Mouse (Mus musculus): ENCODE results near the gene Mrpl52. TPM values are rescaled to one million over a fixed set of nuclear protein-coding genes. Genes with fewer than 3 reads are reported as not detected.
A peak's percentile ranks its signal among the peaks of the same experiment; 100 is the strongest.

Mrpl52 gene
- total RNA-seq, 1 experiment, result 137 TPM

DNA sequence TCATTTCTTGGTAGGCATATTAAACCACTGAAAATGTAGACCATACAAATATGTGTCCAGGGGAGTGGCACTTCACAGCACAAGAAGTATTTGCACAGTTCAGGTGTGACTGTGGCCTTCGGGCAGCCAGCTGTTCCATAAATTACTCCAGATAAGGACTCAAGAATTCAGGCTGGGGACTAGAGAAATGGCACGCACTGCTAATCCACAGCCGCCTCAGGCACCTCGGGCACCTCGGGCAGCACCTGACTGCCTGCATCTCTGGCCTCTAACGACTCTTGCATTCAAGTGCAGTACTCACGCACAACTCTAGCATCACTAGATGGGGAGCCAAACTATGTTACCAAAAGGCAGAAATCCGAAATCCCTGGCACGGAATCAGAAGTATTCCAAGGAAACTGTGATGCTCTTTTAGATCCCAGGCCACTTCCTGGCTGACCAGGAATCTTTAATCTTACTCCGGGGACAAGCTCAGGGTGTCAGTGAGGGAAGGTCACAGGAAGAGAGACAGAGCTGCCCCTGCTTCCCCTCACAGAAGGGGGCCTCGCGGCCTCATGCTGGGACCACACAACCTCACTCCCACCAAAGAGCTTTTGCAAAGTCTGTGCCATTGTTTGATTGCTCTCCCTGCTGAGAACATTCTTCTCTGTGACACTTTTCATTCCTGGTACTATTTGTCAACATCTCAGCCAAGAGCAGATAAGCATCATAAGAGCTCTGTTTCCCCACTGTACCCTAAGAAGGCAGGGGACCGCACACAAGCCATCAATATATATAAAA, 11.3 kb upstream of the Mrpl52 start:
- H3K4me1 ChIP-seq (ENCODE audit: control insufficient read depth in 2 of 2, insufficient read depth in 2 of 2, low read length in 2 of 2, poor library complexity in 1 of 2), result peaks cover 7 to 12% of the 10 kb centered on the region in 2 experiments; a peak in 1 of 4 replicates
- DNase-seq (ENCODE audit: low read depth, low spot score), result peak; percentile 72
- in situ Hi-C loops (cut with MboI; ENCODE audit: low sequenced_read_pairs in 2 of 2, unreplicated experiment in 2 of 2), result no loop called here
- H3K9me3 ChIP-seq (ENCODE audit: control insufficient read depth, insufficient read depth, low read depth, low read length), result no peaks in the 10 kb centered on the region
- peaks cover 3% of the 10 kb centered on the region; the same call in 1 of the 2 replicates for H3K36me3 ChIP-seq (ENCODE audit: control insufficient read depth, insufficient read depth, low read length, poor library complexity, severe bottlenecking)
- peak overlapping the region; percentile 2 to 77; a peak in 2 of 4 replicates for H3K4me3 ChIP-seq (ENCODE audit: insufficient read depth in 1 of 2, low read depth in 1 of 2, low read length in 2 of 2, poor library complexity in 1 of 2, severe bottlenecking in 1 of 2)
- peak overlapping the region; percentile 66 for H3K27ac ChIP-seq (ENCODE audit: insufficient read depth, low read depth, low read length, poor library complexity, severe bottlenecking)
- peak overlapping the region; percentile 59; the same call in 1 of the 2 replicates for H3K9ac ChIP-seq (ENCODE audit: insufficient read depth, low read depth, low read length, poor library complexity, severe bottlenecking)
- TF ChIP-seq ZNF384 (IDR thresholded peaks at IDR 0.05; ENCODE audit: low read depth, low read length) (no peak), HCFC1 (IDR thresholded peaks at IDR 0.05; ENCODE audit: borderline replicate concordance, insufficient read depth, low read length) (no peak), CHD2 (IDR thresholded peaks at IDR 0.05; ENCODE audit: low read depth, low read length) (no peak), ZC3H11A (IDR thresholded peaks at IDR 0.05; ENCODE audit: borderline replicate concordance, low read depth, low read length) (no peak), MAFK (IDR thresholded peaks at IDR 0.05; ENCODE audit: insufficient read depth, low read depth, low read length) (no peak)

- H3K4me3 ChIP-seq (ENCODE audit: insufficient read depth in 1 of 2, low read depth in 1 of 2, low read length in 2 of 2, poor library complexity in 1 of 2, severe bottlenecking in 1 of 2), result peak overlapping the region; percentile 73 to 78
- no peak for DNase-seq (ENCODE audit: low read depth, low spot score)
Measured at GRCm38 (mm10) chr14:54416229-54416775, 10.4 kb upstream of the Mrpl52 start.

DNA sequence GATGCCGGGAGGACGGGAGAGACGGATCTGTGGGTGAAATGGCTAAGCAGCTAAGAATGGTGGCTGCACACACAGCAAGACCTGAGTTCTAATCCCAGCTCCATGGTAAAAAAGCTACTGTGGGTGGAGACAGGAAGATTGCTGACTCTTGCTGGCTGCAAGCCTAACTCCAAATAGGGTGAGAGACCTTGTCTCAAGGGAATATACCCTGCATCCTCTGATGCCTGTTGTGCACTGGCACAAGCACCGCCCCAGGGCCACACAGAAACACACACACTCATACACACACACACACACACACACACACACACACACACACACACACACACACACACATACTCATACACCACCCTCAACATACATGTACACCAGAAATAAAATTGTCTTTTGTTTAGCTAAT, 9.9 kb upstream of the Mrpl52 start:
- Histone ChIP-seq H3K9me3 (ENCODE audit: control insufficient read depth, insufficient read depth, low read depth, low read length) (no peaks in the 10 kb centered on the region), H3K9ac (ENCODE audit: insufficient read depth, low read depth, low read length, poor library complexity, severe bottlenecking) (peak overlapping the region; percentile 78), H3K27ac (ENCODE audit: insufficient read depth, low read depth, low read length, poor library complexity, severe bottlenecking) (peak overlapping the region; percentile 67), H3K4me3 (ENCODE audit: insufficient read depth in 1 of 2, low read depth in 1 of 2, low read length in 2 of 2, poor library complexity in 1 of 2, severe bottlenecking in 1 of 2) (peak overlapping the region; percentile 73 to 78), H3K36me3 (ENCODE audit: control insufficient read depth, insufficient read depth, low read length, poor library complexity, severe bottlenecking) (no peaks in the 10 kb centered on the region), H3K4me1 (ENCODE audit: control insufficient read depth in 2 of 2, insufficient read depth in 2 of 2, low read length in 2 of 2, poor library complexity in 1 of 2) (peaks cover 3 to 7% of the 10 kb centered on the region in 2 experiments; a peak in 1 of 4 replicates)
- in situ Hi-C loops (cut with MboI; ENCODE audit: low sequenced_read_pairs in 2 of 2, unreplicated experiment in 2 of 2), result no loop called here
- TF ChIP-seq HCFC1 (IDR thresholded peaks at IDR 0.05; ENCODE audit: borderline replicate concordance, insufficient read depth, low read length), result no peak
- DNase-seq (ENCODE audit: low read depth, low spot score), result no peak

More at GRCm38 (mm10) chr14:54416229-54416775, 10.4 kb upstream of the Mrpl52 start:
- H3K9me3 ChIP-seq (ENCODE audit: control insufficient read depth, insufficient read depth, low read depth, low read length), result no peaks in the 10 kb centered on the region
- H3K4me1 ChIP-seq (ENCODE audit: control insufficient read depth in 2 of 2, insufficient read depth in 2 of 2, low read length in 2 of 2, poor library complexity in 1 of 2), result peaks cover 7 to 9% of the 10 kb centered on the region in 2 experiments; a peak in 1 of 4 replicates
- H3K27ac ChIP-seq (ENCODE audit: insufficient read depth, low read depth, low read length, poor library complexity, severe bottlenecking), result peak overlapping the region; percentile 67
- peak overlapping the region; percentile 78 for H3K9ac ChIP-seq (ENCODE audit: insufficient read depth, low read depth, low read length, poor library complexity, severe bottlenecking)
- no peak for TF ChIP-seq HCFC1 (IDR thresholded peaks at IDR 0.05; ENCODE audit: borderline replicate concordance, insufficient read depth, low read length)
- TF ChIP-seq CHD2 (IDR thresholded peaks at IDR 0.05; ENCODE audit: low read depth, low read length), result no peak
- no peak for TF ChIP-seq ZNF384 (IDR thresholded peaks at IDR 0.05; ENCODE audit: low read depth, low read length)
- no peak for TF ChIP-seq ZC3H11A (IDR thresholded peaks at IDR 0.05; ENCODE audit: borderline replicate concordance, low read depth, low read length)
- no peak for TF ChIP-seq MAFK (IDR thresholded peaks at IDR 0.05; ENCODE audit: insufficient read depth, low read depth, low read length)
- H3K36me3 ChIP-seq (ENCODE audit: control insufficient read depth, insufficient read depth, low read length, poor library complexity, severe bottlenecking), result no peaks in the 10 kb centered on the region
- in situ Hi-C loops (cut with MboI; ENCODE audit: low sequenced_read_pairs in 2 of 2, unreplicated experiment in 2 of 2), result no loop called here

GRCm38 (mm10) chr14:54417623-54418081, 9.1 kb upstream of the Mrpl52 start, which contains the start of gene Slc7a7:
Gene Slc7a7 (minus strand): TSS chr14:54417780.
- H3K27ac ChIP-seq (ENCODE audit: insufficient read depth, low read depth, low read length, poor library complexity, severe bottlenecking), result peak within 1 kb of the TSS; percentile 67
- TF ChIP-seq ZC3H11A (IDR thresholded peaks at IDR 0.05; ENCODE audit: borderline replicate concordance, low read depth, low read length) (peak; percentile 37; the same call in 1 of the 2 replicates), CHD2 (IDR thresholded peaks at IDR 0.05; ENCODE audit: low read depth, low read length) (no peak), HCFC1 (IDR thresholded peaks at IDR 0.05; ENCODE audit: borderline replicate concordance, insufficient read depth, low read length) (no peak), MAFK (IDR thresholded peaks at IDR 0.05; ENCODE audit: insufficient read depth, low read depth, low read length) (no peak), ZNF384 (IDR thresholded peaks at IDR 0.05; ENCODE audit: low read depth, low read length) (no peak)
- DNase-seq (ENCODE audit: low read depth, low spot score), result no peak
- no peaks in the 10 kb centered on the region for H3K36me3 ChIP-seq (ENCODE audit: control insufficient read depth, insufficient read depth, low read length, poor library complexity, severe bottlenecking)
- peaks cover 3 to 7% of the 10 kb centered on the region in 2 experiments; a peak in 1 of 4 replicates for H3K4me1 ChIP-seq (ENCODE audit: control insufficient read depth in 2 of 2, insufficient read depth in 2 of 2, low read length in 2 of 2, poor library complexity in 1 of 2)
- H3K9me3 ChIP-seq (ENCODE audit: control insufficient read depth, insufficient read depth, low read depth, low read length), result no peaks in the 10 kb centered on the region
- peak within 1 kb of the TSS; percentile 78 for H3K9ac ChIP-seq (ENCODE audit: insufficient read depth, low read depth, low read length, poor library complexity, severe bottlenecking)
- peak within 1 kb of the TSS; percentile 73 to 78 for H3K4me3 ChIP-seq (ENCODE audit: insufficient read depth in 1 of 2, low read depth in 1 of 2, low read length in 2 of 2, poor library complexity in 1 of 2, severe bottlenecking in 1 of 2)
- in situ Hi-C loops (cut with MboI; ENCODE audit: low sequenced_read_pairs in 2 of 2, unreplicated experiment in 2 of 2), result no loop called here
